Mouse (Mus musculus) cortical plate, adult 2 months (tissue): ENCODE results near the gene Cchcr1. TPM values are rescaled to one million over a fixed set of nuclear protein-coding genes. Genes with fewer than 3 reads are reported as not detected.
"Not testable (repeated sequence)": the region's sequence is repeated elsewhere in the genome, so short reads cannot be mapped to it uniquely, and the experiment has no call there.

Experiments
- H3K27ac ChIP-seq: fragments of 200-500 bp; 2 replicates; pipeline ENCODE4 v1.5.1; 2012; ENCODE audit warnings: low read length, control low read depth, inconsistent platforms; ENCODE audit not compliant: insufficient read depth
- H3K4me1 ChIP-seq: fragments of 200-500 bp; 2 replicates; pipeline ENCODE4 v1.6.1; 2011; ENCODE audit warnings: low read length; ENCODE audit not compliant: control insufficient read depth, insufficient read depth
- H3K4me3 ChIP-seq: fragments of 200-500 bp; 2 replicates; pipeline ENCODE4 v1.5.1; 2011; ENCODE audit warnings: mild to moderate bottlenecking, low read length, control low read depth; ENCODE audit not compliant: insufficient read depth
- CTCF ChIP-seq: fragments of 200-500 bp; IDR thresholded peaks from 2 replicates; pipeline ENCODE4 v1.5.1; 2011; ENCODE audit warnings: mild to moderate bottlenecking, control low read depth, low read length; ENCODE audit not compliant: insufficient read depth; ENCODE audit errors: extremely low read depth
- POLR2A ChIP-seq: fragments of 200-500 bp; IDR thresholded peaks from 2 replicates; pipeline ENCODE4 v1.6.1; 2011; ENCODE audit warnings: mild to moderate bottlenecking, low read length, control low read depth; ENCODE audit not compliant: insufficient read depth; ENCODE audit errors: extremely low read depth
- polyA plus RNA-seq: library from polyadenylated mRNA; depleted of rRNA; stranded (reverse); fragments of >200 nt; gene quantifications from 2 replicates; pipeline ENCODE4 v1.2.3, GENCODE M21; 2012; rRNA removed

Cchcr1 gene
- 14.2 and 14.5 TPM in 2 replicates for polyA plus RNA-seq

GRCm38 (mm10) chr17:35516652-35517500, at the start of gene Cchcr1, which contains the start of gene Tcf19:
Cchcr1 (plus strand) TSS chr17:35517100.
Tcf19 (minus strand) TSS chr17:35516824.
- TF ChIP-seq CTCF (no peak), POLR2A (no peak)
- peak within 1 kb of the TSS; percentile 52 for H3K4me3 ChIP-seq
- no peaks in the 10 kb centered on the region for H3K4me1 ChIP-seq
- H3K27ac ChIP-seq: no peak within 1 kb of the TSS

GRCm38 (mm10) chr17:35468936-35469335, 48.0 kb upstream of the Cchcr1 start:
- not testable (repeated sequence) for H3K4me3 ChIP-seq, H3K4me1 ChIP-seq, H3K27ac ChIP-seq

- TF ChIP-seq POLR2A (no peak), CTCF (no peak)
- H3K27ac ChIP-seq: no peak within 1 kb of the TSS
- H3K4me3 ChIP-seq: no peak within 1 kb of the TSS
- no peaks in the 10 kb centered on the region for H3K4me1 ChIP-seq
These were observed 46.8 kb upstream of the Cchcr1 start, which contains the start of gene H2-Q10 for GRCm38 (mm10) chr17:35469842-35470751. H2-Q10 (plus strand) TSS chr17:35470089.

GRCm38 (mm10) chr17:35484066-35484465, 32.8 kb upstream of the Cchcr1 start:
- peak; percentile 82 for TF ChIP-seq CTCF
- no peak for TF ChIP-seq POLR2A
- Histone ChIP-seq H3K4me3 (no peak overlapping the region), H3K27ac (no peak overlapping the region), H3K4me1 (no peaks in the 10 kb centered on the region)

- no peak overlapping the region for H3K4me3 ChIP-seq
- TF ChIP-seq CTCF (no peak), POLR2A (no peak)
These were observed 31.2 kb upstream of the Cchcr1 start for GRCm38 (mm10) chr17:35485702-35486101.

GRCm38 (mm10) chr17:35486726-35487125, 30.2 kb upstream of the Cchcr1 start:
- TF ChIP-seq POLR2A: no peak
- TF ChIP-seq CTCF: no peak
- Histone ChIP-seq H3K27ac (no peak overlapping the region), H3K4me1 (no peaks in the 10 kb centered on the region), H3K4me3 (no peak overlapping the region)

More at GRCm38 (mm10) chr17:35485702-35486101, 31.2 kb upstream of the Cchcr1 start:
- H3K4me1 ChIP-seq: no peaks in the 10 kb centered on the region
- no peak overlapping the region for H3K27ac ChIP-seq

GRCm38 (mm10) chr17:35488041-35488440, 28.9 kb upstream of the Cchcr1 start:
- Histone ChIP-seq H3K27ac (no peak overlapping the region), H3K4me3 (no peak overlapping the region), H3K4me1 (no peaks in the 10 kb centered on the region)
- TF ChIP-seq CTCF: no peak
- no peak for TF ChIP-seq POLR2A

- Histone ChIP-seq H3K27ac (no peak overlapping the region), H3K4me3 (no peak overlapping the region), H3K4me1 (no peaks in the 10 kb centered on the region)
- no peak for TF ChIP-seq CTCF
- TF ChIP-seq POLR2A: no peak
These were observed 26.6 kb upstream of the Cchcr1 start for GRCm38 (mm10) chr17:35490320-35490719.

- H3K27ac ChIP-seq: no peak overlapping the region
- no peak overlapping the region for H3K4me3 ChIP-seq
- H3K4me1 ChIP-seq: no peaks in the 10 kb centered on the region
- TF ChIP-seq CTCF (no peak), POLR2A (no peak)
These were observed 19.8 kb upstream of the Cchcr1 start for GRCm38 (mm10) chr17:35497124-35497523.
